Mouse (Mus musculus): ENCODE data around the gene Plekhn1. TPM values are rescaled to one million over a fixed set of nuclear protein-coding genes. Genes with fewer than 3 reads are reported as not detected.

Gene Plekhn1
- total RNA-seq, 1 experiment: 15.2 TPM

DNA sequence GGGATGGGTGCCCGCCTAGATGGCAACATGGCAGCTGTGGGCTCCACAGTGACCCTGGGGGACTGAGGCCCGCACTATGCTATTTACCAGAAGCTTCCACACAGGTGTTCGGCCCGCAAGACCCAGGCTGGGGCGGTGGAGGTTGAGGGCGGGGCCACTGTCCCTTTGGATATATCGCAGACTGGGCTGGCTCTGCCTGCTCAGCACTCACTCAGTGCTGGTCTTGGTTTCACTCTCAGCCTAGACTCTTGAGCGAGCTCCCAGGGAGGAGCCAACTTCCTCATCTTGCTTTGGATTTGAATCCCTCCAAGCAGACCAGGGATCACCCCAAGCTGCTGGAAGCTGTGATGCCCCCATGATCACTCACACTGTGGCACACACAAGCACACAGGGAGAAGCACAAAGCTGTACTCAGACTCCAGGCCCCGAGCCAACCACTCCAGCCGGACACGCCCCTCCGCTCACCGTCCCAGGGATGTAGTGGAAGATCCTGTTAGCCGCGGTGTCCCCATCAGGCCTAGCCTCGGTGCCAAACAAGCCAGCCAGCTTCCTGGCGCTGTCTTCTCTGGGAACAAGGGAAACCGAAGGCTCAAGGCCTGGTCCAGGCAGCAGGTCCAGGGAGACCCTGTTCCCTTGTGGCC, 6.8 kb downstream of the Plekhn1 start:
- TF ChIP-seq ZNF384 (IDR thresholded peaks at IDR 0.05; ENCODE audit: low read depth, low read length) (no peak), MAFK (IDR thresholded peaks at IDR 0.05; ENCODE audit: insufficient read depth, low read depth, low read length) (no peak), HCFC1 (IDR thresholded peaks at IDR 0.05; ENCODE audit: borderline replicate concordance, insufficient read depth, low read length) (no peak), CHD2 (IDR thresholded peaks at IDR 0.05; ENCODE audit: low read depth, low read length) (no peak), ZC3H11A (IDR thresholded peaks at IDR 0.05; ENCODE audit: borderline replicate concordance, low read depth, low read length) (no peak)
- in situ Hi-C loops (cut with MboI; ENCODE audit: low sequenced_read_pairs in 2 of 2, unreplicated experiment in 2 of 2): no loop called here
- peaks cover 28% of the 10 kb centered on the region for H3K36me3 ChIP-seq (ENCODE audit: control insufficient read depth, insufficient read depth, low read length, poor library complexity, severe bottlenecking)
- no peaks in the 10 kb centered on the region for H3K9me3 ChIP-seq (ENCODE audit: control insufficient read depth, insufficient read depth, low read depth, low read length)
- H3K4me1 ChIP-seq (ENCODE audit: control insufficient read depth in 2 of 2, insufficient read depth in 2 of 2, low read length in 2 of 2, poor library complexity in 1 of 2): peaks cover 0 to 6% of the 10 kb centered on the region in 2 experiments; a peak in 1 of 4 replicates
- no peak overlapping the region for H3K27ac ChIP-seq (ENCODE audit: insufficient read depth, low read depth, low read length, poor library complexity, severe bottlenecking)
- DNase-seq (ENCODE audit: low read depth, low spot score): no peak
- H3K9ac ChIP-seq (ENCODE audit: insufficient read depth, low read depth, low read length, poor library complexity, severe bottlenecking): peak overlapping the region; percentile 25; the same call in 1 of the 2 replicates
- H3K4me3 ChIP-seq (ENCODE audit: insufficient read depth in 1 of 2, low read depth in 1 of 2, low read length in 2 of 2, poor library complexity in 1 of 2, severe bottlenecking in 1 of 2): peak overlapping the region; percentile 47 to 61

DNA sequence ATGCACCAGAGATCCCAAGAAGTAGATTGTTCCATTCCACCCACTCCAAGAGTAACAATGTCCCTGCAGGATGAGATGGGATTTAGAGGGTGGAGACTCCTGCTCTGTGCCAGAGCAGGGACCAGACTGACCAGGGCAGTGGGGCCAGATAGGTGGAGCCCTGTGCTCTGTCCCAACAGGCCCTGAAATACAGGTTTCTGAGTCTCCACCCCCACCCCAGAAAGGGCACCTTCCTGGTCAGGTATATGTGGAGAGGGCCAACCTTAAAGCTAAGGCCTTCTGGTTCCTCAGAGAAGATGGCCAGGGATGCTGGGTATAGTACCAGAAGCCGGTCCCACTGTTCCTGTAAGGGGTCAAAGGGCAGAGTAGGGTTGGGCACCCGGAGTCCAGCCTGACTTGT, 10.4 kb downstream of the Plekhn1 start:
- H3K27ac ChIP-seq (ENCODE audit: insufficient read depth, low read depth, low read length, poor library complexity, severe bottlenecking): no peak overlapping the region
- TF ChIP-seq ZNF384 (IDR thresholded peaks at IDR 0.05; ENCODE audit: low read depth, low read length) (no peak), MAFK (IDR thresholded peaks at IDR 0.05; ENCODE audit: insufficient read depth, low read depth, low read length) (no peak), CHD2 (IDR thresholded peaks at IDR 0.05; ENCODE audit: low read depth, low read length) (no peak), ZC3H11A (IDR thresholded peaks at IDR 0.05; ENCODE audit: borderline replicate concordance, low read depth, low read length) (no peak)
- H3K4me3 ChIP-seq (ENCODE audit: insufficient read depth in 1 of 2, low read depth in 1 of 2, low read length in 2 of 2, poor library complexity in 1 of 2, severe bottlenecking in 1 of 2): no peak overlapping the region
- H3K36me3 ChIP-seq (ENCODE audit: control insufficient read depth, insufficient read depth, low read length, poor library complexity, severe bottlenecking): no peaks in the 10 kb centered on the region; the same call in 1 of the 2 replicates
- H3K4me1 ChIP-seq (ENCODE audit: control insufficient read depth in 2 of 2, insufficient read depth in 2 of 2, low read length in 2 of 2, poor library complexity in 1 of 2): peaks cover 0 to 6% of the 10 kb centered on the region in 2 experiments; a peak in 1 of 4 replicates
- no peak for DNase-seq (ENCODE audit: low read depth, low spot score)
- H3K9ac ChIP-seq (ENCODE audit: insufficient read depth, low read depth, low read length, poor library complexity, severe bottlenecking): no peak overlapping the region
- H3K9me3 ChIP-seq (ENCODE audit: control insufficient read depth, insufficient read depth, low read depth, low read length): no peaks in the 10 kb centered on the region
- in situ Hi-C loops (cut with MboI; ENCODE audit: low sequenced_read_pairs in 2 of 2, unreplicated experiment in 2 of 2): no loop called here

DNA sequence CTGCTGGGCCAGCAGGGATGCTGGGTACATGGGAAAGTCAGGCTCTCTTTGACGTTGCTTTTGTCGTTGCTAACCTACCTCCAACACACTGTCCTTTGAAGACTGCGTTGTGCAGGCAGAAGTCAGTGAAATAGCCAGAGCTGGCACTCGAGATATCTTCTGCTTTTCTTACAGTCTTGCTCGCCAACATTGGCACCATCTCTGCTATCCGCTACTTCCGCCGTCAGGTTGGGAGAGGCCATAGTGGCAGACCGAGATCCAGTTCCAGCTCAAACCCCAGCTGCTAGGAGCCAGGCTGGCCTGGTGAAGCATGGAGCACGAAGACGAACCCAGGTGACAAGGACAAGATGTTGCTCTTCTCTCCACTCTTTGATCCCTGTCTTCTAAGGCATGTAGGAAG, 14.7 kb downstream of the Plekhn1 start:
- Histone ChIP-seq H3K9me3 (ENCODE audit: control insufficient read depth, insufficient read depth, low read depth, low read length) (no peaks in the 10 kb centered on the region), H3K9ac (ENCODE audit: insufficient read depth, low read depth, low read length, poor library complexity, severe bottlenecking) (no peak overlapping the region), H3K27ac (ENCODE audit: insufficient read depth, low read depth, low read length, poor library complexity, severe bottlenecking) (no peak overlapping the region), H3K4me3 (ENCODE audit: insufficient read depth in 1 of 2, low read depth in 1 of 2, low read length in 2 of 2, poor library complexity in 1 of 2, severe bottlenecking in 1 of 2) (no peak overlapping the region), H3K4me1 (ENCODE audit: control insufficient read depth in 2 of 2, insufficient read depth in 2 of 2, low read length in 2 of 2, poor library complexity in 1 of 2) (no peaks in the 10 kb centered on the region), H3K36me3 (ENCODE audit: control insufficient read depth, insufficient read depth, low read length, poor library complexity, severe bottlenecking) (no peaks in the 10 kb centered on the region; the same call in 1 of the 2 replicates)
- no peak for TF ChIP-seq HCFC1 (IDR thresholded peaks at IDR 0.05; ENCODE audit: borderline replicate concordance, insufficient read depth, low read length)
- TF ChIP-seq CHD2 (IDR thresholded peaks at IDR 0.05; ENCODE audit: low read depth, low read length): no peak
- in situ Hi-C loops (cut with MboI; ENCODE audit: low sequenced_read_pairs in 2 of 2, unreplicated experiment in 2 of 2): no loop called here
- no peak for DNase-seq (ENCODE audit: low read depth, low spot score)

DNA sequence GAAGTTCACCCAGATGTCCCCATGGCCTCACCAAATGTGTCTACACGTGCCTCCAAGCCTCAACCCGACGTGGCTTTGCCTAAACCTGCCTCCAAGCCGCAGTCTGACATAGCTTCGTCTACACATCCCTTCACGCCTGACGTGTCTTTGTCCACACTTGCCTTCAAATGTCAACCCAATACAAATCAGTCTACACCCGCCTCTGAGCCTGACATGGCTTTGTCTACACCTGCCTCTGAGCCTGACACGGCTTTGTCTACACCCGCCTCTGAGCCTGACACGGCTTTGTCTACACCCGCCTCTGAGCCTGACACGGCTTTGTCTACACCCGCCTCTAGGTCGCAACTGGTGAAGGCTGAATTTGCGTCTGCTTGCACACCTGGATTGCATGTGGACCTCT, 16.8 kb downstream of the Plekhn1 start:
- H3K27ac ChIP-seq (ENCODE audit: insufficient read depth, low read depth, low read length, poor library complexity, severe bottlenecking): no peak overlapping the region
- H3K4me1 ChIP-seq (ENCODE audit: control insufficient read depth in 2 of 2, insufficient read depth in 2 of 2, low read length in 2 of 2, poor library complexity in 1 of 2): 0 out of 4 replicates have a peak, but pooled peaks cover 0 to 2% of the 10 kb centered on the region in 2 experiments
- in situ Hi-C loops (cut with MboI; ENCODE audit: low sequenced_read_pairs in 2 of 2, unreplicated experiment in 2 of 2): no loop called here

More for the DNA sequence above, 16.8 kb downstream of the Plekhn1 start:
- H3K36me3 ChIP-seq (ENCODE audit: control insufficient read depth, insufficient read depth, low read length, poor library complexity, severe bottlenecking): no peaks in the 10 kb centered on the region; the same call in 1 of the 2 replicates
- H3K9ac ChIP-seq (ENCODE audit: insufficient read depth, low read depth, low read length, poor library complexity, severe bottlenecking): no peak overlapping the region
- no peaks in the 10 kb centered on the region for H3K9me3 ChIP-seq (ENCODE audit: control insufficient read depth, insufficient read depth, low read depth, low read length)
- TF ChIP-seq CHD2 (IDR thresholded peaks at IDR 0.05; ENCODE audit: low read depth, low read length): no peak
- TF ChIP-seq HCFC1 (IDR thresholded peaks at IDR 0.05; ENCODE audit: borderline replicate concordance, insufficient read depth, low read length): no peak
- no peak for TF ChIP-seq ZC3H11A (IDR thresholded peaks at IDR 0.05; ENCODE audit: borderline replicate concordance, low read depth, low read length)
- TF ChIP-seq MAFK (IDR thresholded peaks at IDR 0.05; ENCODE audit: insufficient read depth, low read depth, low read length): no peak
- TF ChIP-seq ZNF384 (IDR thresholded peaks at IDR 0.05; ENCODE audit: low read depth, low read length): no peak
- DNase-seq (ENCODE audit: low read depth, low spot score): no peak
- H3K4me3 ChIP-seq (ENCODE audit: insufficient read depth in 1 of 2, low read depth in 1 of 2, low read length in 2 of 2, poor library complexity in 1 of 2, severe bottlenecking in 1 of 2): no peak overlapping the region

Measured in ES-E14 (cell line).